Mouse (Mus musculus): ENCODE results near the gene Slc28a1.
"Not testable (repeated sequence)": the region's sequence is repeated elsewhere in the genome, so short reads cannot be mapped to it uniquely, and the experiment has no call there.

Slc28a1 gene

GRCm38 (mm10) chr7:81125215-81126175 lies 10.9 kb downstream of the Slc28a1 start:
- no peak for DNase-seq (ENCODE audit: low spot score)

GRCm38 (mm10) chr7:81131864-81132263 lies 17.3 kb downstream of the Slc28a1 start:
- DNase-seq (ENCODE audit: low spot score), result no peak

GRCm38 (mm10) chr7:81132851-81133279 lies 18.3 kb downstream of the Slc28a1 start:
- peak; percentile 48 for DNase-seq (ENCODE audit: low spot score)

GRCm38 (mm10) chr7:81133416-81133815 lies 18.8 kb downstream of the Slc28a1 start:
- no peak for DNase-seq (ENCODE audit: low spot score)

- DNase-seq (ENCODE audit: low spot score), result no peak
Measured at GRCm38 (mm10) chr7:81133941-81134340, 19.3 kb downstream of the Slc28a1 start.

- DNase-seq (ENCODE audit: low spot score), result peak; percentile 93
Measured at GRCm38 (mm10) chr7:81134614-81135067, 20.0 kb downstream of the Slc28a1 start.

- DNase-seq (ENCODE audit: low spot score), result no peak
Measured at GRCm38 (mm10) chr7:81137292-81137691, 22.7 kb downstream of the Slc28a1 start.

- no peak for DNase-seq (ENCODE audit: low spot score)
Measured at GRCm38 (mm10) chr7:81139100-81139499, 24.5 kb downstream of the Slc28a1 start.

- DNase-seq (ENCODE audit: low spot score), result no peak
Measured at GRCm38 (mm10) chr7:81139671-81140404, 25.2 kb downstream of the Slc28a1 start.

GRCm38 (mm10) chr7:81141541-81141940 lies 26.9 kb downstream of the Slc28a1 start:
- no peak for DNase-seq (ENCODE audit: low spot score)

GRCm38 (mm10) chr7:81143056-81143455 lies 28.5 kb downstream of the Slc28a1 start:
- not testable (repeated sequence) for DNase-seq (ENCODE audit: low spot score)

- no peak for DNase-seq (ENCODE audit: low spot score)
Measured at GRCm38 (mm10) chr7:81149759-81150158, 35.2 kb downstream of the Slc28a1 start.

GRCm38 (mm10) chr7:81151216-81151615 lies 36.6 kb downstream of the Slc28a1 start:
- no peak for DNase-seq (ENCODE audit: low spot score)

- DNase-seq (ENCODE audit: low spot score), result no peak
Measured at GRCm38 (mm10) chr7:81152306-81152705, 37.7 kb downstream of the Slc28a1 start.

GRCm38 (mm10) chr7:81152826-81153225 lies 38.2 kb downstream of the Slc28a1 start:
- DNase-seq (ENCODE audit: low spot score), result no peak

- no peak for DNase-seq (ENCODE audit: low spot score)
Measured at GRCm38 (mm10) chr7:81153327-81153726, 38.7 kb downstream of the Slc28a1 start.

- DNase-seq (ENCODE audit: low spot score), result not testable (repeated sequence)
Measured at GRCm38 (mm10) chr7:81154244-81154643, 39.6 kb downstream of the Slc28a1 start.

GRCm38 (mm10) chr7:81154960-81155359 lies 40.4 kb downstream of the Slc28a1 start:
- DNase-seq (ENCODE audit: low spot score), result peak; percentile 77

- no peak for DNase-seq (ENCODE audit: low spot score)
Measured at GRCm38 (mm10) chr7:81158933-81159332, 44.3 kb downstream of the Slc28a1 start.

GRCm38 (mm10) chr7:81161666-81162065 lies 47.1 kb downstream of the Slc28a1 start:
- peak; percentile 66 for DNase-seq (ENCODE audit: low spot score)

GRCm38 (mm10) chr7:81162345-81162744 lies 47.7 kb downstream of the Slc28a1 start:
- peak; percentile 83 for DNase-seq (ENCODE audit: low spot score)

- peak; percentile 75 for DNase-seq (ENCODE audit: low spot score)
Measured at GRCm38 (mm10) chr7:81164411-81164810, 49.8 kb downstream of the Slc28a1 start.

- peak; percentile 70 for DNase-seq (ENCODE audit: low spot score)
Measured at GRCm38 (mm10) chr7:81167124-81167523, 52.5 kb downstream of the Slc28a1 start.

Measured in MN1 (cell line).